Mouse (Mus musculus) liver, embryonic 14.5 days (tissue): ENCODE measurements at regions not wholly inside any gene's neighbourhood (a gene's known extent, or its start where the extent isn't known, plus 50 kb on each side); places are given as distances from the start of the nearest gene placed in this dataset.

Experiments used
- CTCF ChIP-seq: IDR thresholded peaks from 2 replicates; pipeline ENCODE4 v1.5.1; 2016; ENCODE audit warnings: antibody characterized with exemption, low read depth, control low read depth
- EP300 ChIP-seq: IDR thresholded peaks from 2 replicates; pipeline ENCODE4 v1.6.1; 2016; ENCODE audit warnings: antibody characterized with exemption, low read depth

DNA sequence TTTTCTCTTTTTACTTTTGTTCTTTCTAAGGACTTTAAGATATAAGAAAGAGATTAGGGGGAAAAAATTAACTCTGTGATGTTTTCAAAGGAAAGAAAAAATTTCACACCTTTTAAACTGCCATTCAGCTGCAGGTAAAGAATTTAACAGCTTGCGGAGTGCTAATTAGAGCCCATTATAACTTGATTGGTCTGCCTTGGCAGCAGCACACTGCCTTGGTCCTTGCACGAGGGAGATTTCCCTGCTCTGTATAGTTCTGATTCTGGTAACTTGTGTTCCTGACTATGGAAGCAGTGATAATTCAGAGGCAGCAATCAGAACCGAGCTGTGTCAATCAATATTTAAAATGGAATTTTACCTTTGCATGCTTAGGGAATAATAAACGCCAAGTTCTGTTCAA, 218.3 kb upstream of the Dach1 start:
- TF ChIP-seq CTCF (no peak), EP300 (no peak)
